Mouse (Mus musculus) testis, adult 2 months (tissue): ENCODE data around the gene Klhl25. TPM values are rescaled to one million over a fixed set of nuclear protein-coding genes. Genes with fewer than 3 reads are reported as not detected.
"Not testable (repeated sequence)": the region's sequence is repeated elsewhere in the genome, so short reads cannot be mapped to it uniquely, and the experiment has no call there.

Experiments
- H3K27ac ChIP-seq: fragments of 200-500 bp; 2 replicates; pipeline ENCODE4 v1.5.1; 2012; ENCODE audit warnings: low read depth, low read length; ENCODE audit not compliant: control insufficient read depth, insufficient read depth
- H3K27me3 ChIP-seq: fragments of 200-500 bp; 2 replicates; pipeline ENCODE4 v1.6.1; 2012; ENCODE audit warnings: mild to moderate bottlenecking, low read length, moderate library complexity; ENCODE audit not compliant: control insufficient read depth, insufficient read depth
- H3K36me3 ChIP-seq: fragments of 200-500 bp; 2 replicates; pipeline ENCODE4 v1.6.1; 2012; ENCODE audit warnings: mild to moderate bottlenecking, low read length; ENCODE audit not compliant: control insufficient read depth, insufficient read depth
- H3K4me1 ChIP-seq: fragments of 200-500 bp; 2 replicates; pipeline ENCODE4 v1.6.1; 2012; ENCODE audit warnings: low read length; ENCODE audit not compliant: control insufficient read depth, insufficient read depth
- H3K4me3 ChIP-seq: fragments of 200-500 bp; 2 replicates; pipeline ENCODE4 v1.5.1; 2012; ENCODE audit warnings: low read depth, mild to moderate bottlenecking, low read length, moderate library complexity, mixed read lengths; ENCODE audit not compliant: control insufficient read depth
- CTCF ChIP-seq: fragments of 200-500 bp; IDR thresholded peaks from 2 replicates; pipeline ENCODE4 v1.5.1; 2012; ENCODE audit warnings: low read depth, mild to moderate bottlenecking, inconsistent platforms, low read length, moderate library complexity; ENCODE audit not compliant: control insufficient read depth, insufficient read depth, insufficient replicate concordance
- POLR2A ChIP-seq: fragments of 200-500 bp; IDR thresholded peaks from 2 replicates; pipeline ENCODE4 v1.6.1; 2012; ENCODE audit warnings: low read depth, mild to moderate bottlenecking, inconsistent platforms, low read length, moderate library complexity; ENCODE audit not compliant: control insufficient read depth
- polyA plus RNA-seq: library from polyadenylated mRNA; depleted of rRNA; stranded (reverse); fragments of >200 nt; gene quantifications from 2 replicates; pipeline ENCODE4 v1.2.3, GENCODE M21; 2012

Klhl25 gene
- polyA plus RNA-seq, 1 experiment = 46.7 TPM

DNA sequence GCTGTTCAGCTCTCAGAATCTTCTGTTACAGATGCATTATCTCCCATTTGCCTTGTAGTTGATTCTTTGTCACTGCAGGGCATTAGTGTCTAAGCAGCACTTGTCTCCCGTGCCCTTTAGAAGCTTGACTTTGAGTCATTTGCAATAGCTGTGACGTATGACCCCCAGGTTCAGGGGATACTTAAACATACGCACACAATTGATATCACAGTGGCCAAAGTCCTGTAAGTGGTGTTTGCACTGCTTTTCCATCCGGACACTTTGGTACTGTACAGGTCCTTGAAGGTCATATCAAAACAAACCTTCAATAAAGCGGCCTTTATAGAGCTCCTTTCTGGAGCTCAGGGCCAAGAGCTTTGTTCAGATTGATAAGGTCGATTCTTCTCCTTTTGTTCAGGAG is 51.0 kb downstream of the Klhl25 start:
- Histone ChIP-seq H3K4me3 (no peak overlapping the region), H3K27ac (no peak overlapping the region; the same call in 1 of the 2 replicates), H3K36me3 (no peaks in the 10 kb centered on the region), H3K27me3 (no peaks in the 10 kb centered on the region), H3K4me1 (no peaks in the 10 kb centered on the region)
- TF ChIP-seq CTCF (no peak), POLR2A (no peak)

DNA sequence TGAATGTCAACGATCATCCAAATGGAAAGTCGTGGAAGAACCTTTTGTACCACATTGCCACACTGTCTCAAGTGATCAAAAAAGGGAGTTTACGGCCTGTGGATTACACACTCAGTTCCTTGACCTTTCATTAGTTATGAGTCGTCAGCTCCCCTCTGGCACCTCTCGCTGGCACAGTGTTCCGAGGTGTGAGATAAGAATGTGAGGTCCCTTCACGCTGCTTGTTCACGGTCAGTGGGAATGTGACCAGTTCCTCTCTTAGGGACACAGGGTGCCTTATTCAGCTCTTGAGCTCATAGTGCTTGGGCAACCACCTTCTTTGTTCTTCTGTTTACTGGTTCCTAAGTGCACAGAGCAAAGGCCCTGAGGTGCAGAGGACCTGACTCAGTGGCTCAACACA is 51.4 kb downstream of the Klhl25 start:
- Histone ChIP-seq H3K4me3 (no peak overlapping the region), H3K27ac (0 out of 2 replicates have a peak overlapping the region, but pooled peaks have one; percentile 39), H3K4me1 (no peaks in the 10 kb centered on the region), H3K36me3 (no peaks in the 10 kb centered on the region), H3K27me3 (no peaks in the 10 kb centered on the region)
- TF ChIP-seq POLR2A (no peak), CTCF (no peak)

DNA sequence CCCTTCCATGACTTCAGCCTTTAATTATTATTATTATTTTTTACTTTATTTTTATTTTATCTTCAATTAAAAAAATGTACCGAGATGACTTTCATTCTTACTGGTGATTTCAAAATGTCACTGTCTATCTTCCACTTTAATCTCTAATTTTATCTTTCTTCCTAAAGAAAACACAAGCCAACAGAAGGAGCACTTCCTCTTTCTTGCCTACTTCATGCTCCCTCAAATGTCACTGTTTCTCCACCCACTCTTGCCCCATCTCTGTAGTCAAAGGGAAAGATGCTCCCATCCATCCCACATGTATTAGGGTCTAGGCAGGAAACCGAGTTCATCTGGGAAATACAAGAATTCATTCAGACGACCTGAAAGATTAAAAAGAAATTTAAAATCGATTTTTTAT is 51.8 kb downstream of the Klhl25 start:
- no peaks in the 10 kb centered on the region for H3K36me3 ChIP-seq
- H3K27me3 ChIP-seq = no peaks in the 10 kb centered on the region
- no peak overlapping the region for H3K4me3 ChIP-seq
- TF ChIP-seq CTCF (no peak), POLR2A (no peak)
- no peak overlapping the region for H3K27ac ChIP-seq
- H3K4me1 ChIP-seq = no peaks in the 10 kb centered on the region

DNA sequence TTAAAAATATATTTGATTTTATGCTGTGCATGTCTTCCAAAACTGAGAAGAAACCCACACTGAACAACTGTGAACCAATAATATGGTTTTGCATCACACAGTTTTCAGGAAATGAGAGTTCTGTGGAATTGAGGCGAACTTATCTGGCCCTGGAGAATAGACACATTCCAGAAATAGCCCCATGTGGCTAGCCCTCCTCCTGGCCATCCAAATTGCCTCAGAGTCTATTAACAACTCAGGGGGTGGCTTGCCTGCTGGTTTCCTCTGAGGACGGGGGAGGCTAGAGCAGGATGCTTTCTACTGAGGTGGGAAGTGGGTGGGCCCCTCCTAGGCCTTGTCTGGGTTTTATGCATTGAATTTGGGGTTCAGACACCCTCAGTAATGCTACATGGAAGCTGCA is 57.0 kb downstream of the Klhl25 start:
- Histone ChIP-seq H3K4me1 (peaks cover 2% of the 10 kb centered on the region), H3K27me3 (no peaks in the 10 kb centered on the region), H3K27ac (no peak overlapping the region), H3K4me3 (no peak overlapping the region), H3K36me3 (no peaks in the 10 kb centered on the region)
- no peak for TF ChIP-seq POLR2A
- no peak for TF ChIP-seq CTCF

DNA sequence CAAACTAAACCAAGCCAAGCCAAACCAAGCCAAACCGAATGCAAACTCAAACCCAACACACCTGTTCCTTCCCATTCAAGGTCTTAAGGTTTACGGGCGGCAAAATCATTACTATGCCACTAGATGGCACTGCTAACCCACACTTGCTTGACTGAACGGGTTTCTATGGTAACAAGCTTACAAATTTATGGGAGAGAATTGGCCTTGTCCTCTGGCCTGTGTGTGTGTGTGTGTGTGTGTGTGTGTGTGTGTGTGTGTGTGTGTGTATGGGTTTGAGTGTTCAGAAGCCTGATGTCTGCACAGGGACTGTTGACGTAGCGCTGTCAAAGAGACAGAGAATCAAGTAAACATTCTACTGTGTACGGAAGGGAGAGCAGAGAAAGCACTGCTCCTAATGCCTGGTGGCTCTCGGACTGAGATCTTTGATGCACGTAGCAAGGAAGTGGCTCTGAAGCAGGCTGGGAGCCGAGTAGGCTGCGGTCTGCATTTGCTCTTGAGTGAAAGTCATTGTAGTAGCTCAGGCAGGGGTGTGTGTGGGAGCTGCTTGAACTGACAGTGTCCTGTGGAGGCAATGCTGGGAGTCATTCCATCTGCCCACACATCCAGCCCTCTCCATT is 62.0 kb downstream of the Klhl25 start:
- Histone ChIP-seq H3K4me3 (peak overlapping the region; percentile 74), H3K27me3 (no peaks in the 10 kb centered on the region), H3K27ac (no peak overlapping the region), H3K36me3 (no peaks in the 10 kb centered on the region), H3K4me1 (peaks cover 8% of the 10 kb centered on the region)
- peak; percentile 37; the same call in 1 of the 2 replicates for TF ChIP-seq CTCF
- TF ChIP-seq POLR2A = no peak

DNA sequence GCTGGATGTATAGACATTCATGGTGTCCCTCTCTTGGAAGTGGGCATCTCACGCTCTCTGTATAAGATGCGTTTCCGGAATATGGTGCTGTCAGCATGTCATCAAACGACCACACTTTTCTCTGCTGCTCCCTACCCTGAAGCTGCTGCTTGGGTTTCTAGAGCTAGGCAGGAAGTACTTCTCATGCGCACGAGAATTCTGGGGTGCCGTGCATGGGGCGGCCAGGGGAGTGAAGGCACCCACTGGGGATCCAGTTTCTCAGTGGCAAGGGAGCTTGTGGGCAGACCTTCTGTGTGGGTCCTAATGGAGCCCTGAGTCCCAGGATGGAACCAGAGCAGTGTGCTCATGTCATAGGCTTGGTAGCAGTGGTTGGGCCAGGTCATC is 62.5 kb downstream of the Klhl25 start:
- no peaks in the 10 kb centered on the region for H3K27me3 ChIP-seq
- H3K27ac ChIP-seq = no peak overlapping the region
- no peak overlapping the region for H3K4me3 ChIP-seq
- H3K36me3 ChIP-seq = no peaks in the 10 kb centered on the region
- H3K4me1 ChIP-seq = peaks cover 8% of the 10 kb centered on the region
- TF ChIP-seq POLR2A = no peak
- no peak for TF ChIP-seq CTCF

DNA sequence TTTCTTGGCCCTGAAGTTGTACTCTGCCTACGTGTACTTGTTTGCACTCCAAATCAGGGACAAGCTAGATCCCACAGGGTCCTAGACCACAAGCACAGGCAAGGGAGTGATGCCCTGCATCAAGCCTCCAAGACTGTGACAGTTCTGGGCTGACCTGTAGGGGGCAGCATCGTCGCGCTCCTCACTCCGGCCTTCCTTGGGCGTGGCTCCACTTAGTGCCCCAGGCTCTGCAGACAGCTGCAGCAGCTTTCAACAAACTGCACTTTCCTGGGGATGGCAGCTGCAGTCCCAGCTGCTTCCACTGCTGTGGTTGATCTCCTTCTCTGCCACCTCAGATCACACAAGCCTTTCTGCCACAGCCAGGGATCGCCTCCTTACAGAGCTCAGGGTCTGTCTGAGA is 65.8 kb downstream of the Klhl25 start:
- TF ChIP-seq CTCF (peak; percentile 91; the same call in 1 of the 2 replicates), POLR2A (no peak)
- H3K27ac ChIP-seq = no peak overlapping the region

DNA sequence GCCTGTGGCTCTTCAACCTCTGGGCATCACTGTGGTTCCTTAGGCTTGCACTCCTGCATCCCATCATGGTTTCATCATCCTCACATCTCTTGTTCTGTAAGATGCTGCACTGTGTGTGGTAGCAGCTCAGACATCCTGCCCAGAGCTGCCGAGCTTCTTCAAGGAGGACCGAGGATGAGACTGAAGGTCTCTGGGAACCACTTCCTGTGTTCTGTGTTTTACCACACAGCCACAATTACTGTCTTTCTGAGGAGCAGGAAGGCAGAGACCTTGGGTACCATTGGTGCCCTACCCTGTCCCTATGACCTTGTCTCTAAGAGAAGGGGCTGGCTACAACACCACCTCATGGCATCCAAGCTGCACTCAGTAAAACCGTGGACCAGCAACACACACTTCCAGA is 67.4 kb downstream of the Klhl25 start:
- not testable (repeated sequence) for H3K4me3 ChIP-seq, H3K27ac ChIP-seq, H3K4me1 ChIP-seq, H3K27me3 ChIP-seq, H3K36me3 ChIP-seq

More for the DNA sequence above, 65.8 kb downstream of the Klhl25 start:
- H3K4me3 ChIP-seq = no peak overlapping the region
- H3K36me3 ChIP-seq = no peaks in the 10 kb centered on the region
- H3K4me1 ChIP-seq = peaks cover 8% of the 10 kb centered on the region
- no peaks in the 10 kb centered on the region for H3K27me3 ChIP-seq
